Mouse (Mus musculus) left cerebral cortex, adult 2 months (tissue): Measurements from ENCODE around the gene Hebp1. TPM values are rescaled to one million over a fixed set of nuclear protein-coding genes. Genes with fewer than 3 reads are reported as not detected.
A peak's percentile ranks its signal among the peaks of the same experiment; 100 is the strongest.

Experiments used
- DNase-seq, 2 experiments: peaks; one replicate each; pipeline ENCODE4 v3.0.0; 2021 to 2022; ENCODE audit warnings: low spot score in 2 of 2, mixed read lengths in 1 of 2; ENCODE audit errors: extremely low spot score in 1 of 2
- H3K27ac ChIP-seq: fragments of 200-600 bp; 2 replicates; pipeline ENCODE4 v1.8.1; 2022
- H3K4me3 ChIP-seq: fragments of 200-600 bp; 2 replicates; pipeline ENCODE4 v1.8.1; 2022
- CTCF ChIP-seq: fragments of 200-600 bp; IDR thresholded peaks from 2 replicates; pipeline ENCODE4 v1.8.1; 2022; ENCODE audit warnings: antibody characterized with exemption, mild to moderate bottlenecking, moderate library complexity
- intact Hi-C: fragments of 180-260 bp; cut with DNase I; formaldehyde crosslinking; loops from one replicate; pipeline ENCODE4 v1.15.1; 2025
- long read RNA-seq, 2 experiments: library from polyadenylated mRNA; stranded (forward); transcript quantifications; one replicate each; pipeline ENCODE4 v2.0.0; 2021; ENCODE audit warnings: borderline mapping rate in 2 of 2
- total RNA-seq, 2 experiments: library from RNA; stranded (reverse); gene quantifications; 2 replicates each; pipeline ENCODE4 v1.2.3; 2021

Hebp1 gene
- 10 to 100 TPM; 45.3 to 46.9 TPM for total RNA-seq
- long read RNA-seq, experiment 1, partial matches to known transcripts, result 0 of 2 reads
- long read RNA-seq, experiment 1, other reads (novel, unspliced or antisense), result 0 of 2 reads
- long read RNA-seq, experiment 2, partial matches to known transcripts, result 1 of 2 reads
- long read RNA-seq, experiment 2, other reads (novel, unspliced or antisense), result 0 of 2 reads

DNA sequence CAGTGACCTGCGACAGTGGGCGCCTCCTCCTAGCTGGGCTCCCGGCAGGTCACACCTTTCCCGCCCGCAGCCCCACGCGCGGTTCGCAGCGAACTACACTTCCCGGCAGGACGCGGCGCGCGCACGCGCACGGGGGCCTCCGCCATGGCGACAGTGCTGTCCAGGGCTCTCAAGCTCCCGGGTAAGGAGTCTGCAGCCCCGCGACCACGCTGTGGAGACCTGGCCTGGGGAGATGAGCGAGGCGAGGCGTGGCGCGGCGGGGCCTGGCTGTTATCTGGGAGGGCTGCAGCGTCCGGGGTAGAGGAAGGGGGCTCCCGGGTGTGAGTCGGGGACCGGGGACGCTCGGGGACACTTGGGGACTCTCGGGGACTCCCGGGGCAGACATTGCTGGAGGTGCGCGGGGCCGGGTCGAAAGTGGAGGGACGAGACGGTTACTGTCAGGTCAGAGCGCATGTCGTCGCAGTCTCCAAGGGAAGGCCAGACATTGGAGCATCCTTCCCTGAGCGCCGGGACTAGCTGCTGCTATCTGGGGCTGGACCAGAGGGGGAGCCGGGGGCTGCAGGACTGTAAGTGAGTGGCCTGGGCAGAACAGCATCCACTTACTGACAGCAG is at the start of gene Hebp1, which contains the start of gene Fam234b:
Gene Hebp1, minus strand, starts transcription at position 102 of the 612 bp plus-strand sequence.
Gene Fam234b, plus strand, starts transcription at position 57 of the 612 bp plus-strand sequence.
- intact Hi-C loops, result loop anchor here (2.0 kb wide), 1 partner anchor 47 kb away; no protein-coding TSS in a partner anchor
- peak; percentile 88 to 89 for DNase-seq
- TF ChIP-seq CTCF, result peak; percentile 21
- peak within 1 kb of the TSS; percentile 90 for H3K27ac ChIP-seq
- peak within 1 kb of the TSS; percentile 78 for H3K4me3 ChIP-seq

DNA sequence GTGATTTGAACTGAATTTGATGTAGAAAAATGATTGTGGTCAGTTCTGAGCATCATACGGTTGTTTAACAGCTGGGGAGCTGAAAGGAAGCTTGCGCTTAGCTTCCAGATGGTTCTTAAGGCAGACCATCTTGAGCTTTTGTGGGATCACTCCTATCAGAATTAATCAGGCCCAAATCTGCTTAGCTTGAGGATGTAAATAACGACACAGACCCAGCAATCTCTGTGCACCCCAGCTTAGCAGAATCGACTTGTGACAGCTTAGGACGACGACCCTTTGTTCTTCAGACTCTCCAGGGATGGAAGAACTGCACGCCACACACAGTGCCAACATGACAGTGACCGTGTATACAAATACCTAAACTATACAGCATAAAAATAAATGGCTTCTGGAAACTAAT is 47.8 kb upstream of the Hebp1 start:
- no peak for DNase-seq
- no peak overlapping the region for H3K4me3 ChIP-seq
- intact Hi-C loops, result loop anchor here (5.0 kb wide), 1 partner anchor 158 kb away; no protein-coding TSS in a partner anchor
- no peak overlapping the region for H3K27ac ChIP-seq
- TF ChIP-seq CTCF, result no peak

DNA sequence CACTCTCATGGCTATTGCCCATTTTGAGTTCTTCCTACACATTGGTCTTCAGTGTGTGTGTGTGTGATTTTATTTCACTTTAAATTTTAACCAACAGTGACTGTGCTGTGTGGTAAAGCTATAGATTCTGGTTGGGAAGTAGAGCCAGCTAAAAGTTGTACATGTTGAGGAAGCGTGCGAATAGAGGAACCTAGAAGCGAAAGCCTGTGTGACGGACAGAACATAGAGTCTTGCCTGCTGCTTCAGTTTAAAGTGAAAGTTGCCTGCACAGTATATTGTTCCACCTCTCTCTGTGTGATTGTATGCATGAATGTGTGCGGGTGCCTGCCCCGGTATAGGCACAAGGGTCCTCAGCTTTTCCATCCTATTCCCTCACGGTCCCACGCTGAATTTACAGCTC is 42.5 kb upstream of the Hebp1 start:
- TF ChIP-seq CTCF, result no peak
- intact Hi-C loops, result no loop called here
- no peak for DNase-seq
- H3K4me3 ChIP-seq, result no peak overlapping the region
- H3K27ac ChIP-seq, result no peak overlapping the region

DNA sequence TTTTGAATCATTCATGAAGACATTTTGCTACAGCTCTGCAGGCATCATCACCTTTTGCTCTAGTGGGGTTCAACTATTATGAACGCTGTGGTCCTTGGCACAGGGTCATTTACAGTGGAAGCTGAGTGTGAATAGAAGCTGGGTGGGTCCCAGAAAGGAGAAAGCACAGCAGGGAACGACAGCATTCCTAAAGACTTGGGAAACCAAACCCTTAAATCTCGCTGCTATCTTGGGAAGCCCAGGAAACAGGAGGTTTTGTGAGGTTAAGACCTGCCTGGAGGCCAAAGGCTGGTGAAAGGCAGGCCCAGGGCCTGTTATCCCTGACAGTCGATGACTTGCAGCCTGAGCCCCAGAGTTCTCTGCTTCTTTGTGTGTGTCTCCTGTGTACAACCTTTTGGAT is 40.4 kb upstream of the Hebp1 start:
- Histone ChIP-seq H3K27ac (no peak overlapping the region), H3K4me3 (no peak overlapping the region)
- intact Hi-C loops, result no loop called here
- no peak for TF ChIP-seq CTCF
- no peak for DNase-seq

DNA sequence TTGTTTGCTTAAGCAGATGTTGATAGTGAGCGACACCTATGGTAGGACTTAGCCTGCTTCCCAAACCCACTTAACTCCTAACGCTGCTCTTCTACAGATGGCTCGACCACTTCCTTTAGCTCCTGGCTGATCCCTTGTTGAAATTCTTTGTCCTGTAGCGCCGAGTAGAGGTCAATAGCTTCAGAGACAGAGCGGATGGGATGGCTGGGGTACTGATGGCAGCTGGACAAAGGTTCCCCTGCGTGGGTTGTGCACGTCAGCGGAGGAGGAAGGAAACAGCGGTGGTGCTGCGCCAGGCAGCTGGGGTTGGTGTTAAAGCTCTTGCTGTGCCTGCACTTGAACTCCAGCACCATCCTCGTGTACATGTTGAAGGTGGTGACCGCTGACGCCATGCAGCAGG is 39.5 kb upstream of the Hebp1 start:
- H3K27ac ChIP-seq, result no peak overlapping the region
- intact Hi-C loops, result no loop called here
- no peak for DNase-seq
- TF ChIP-seq CTCF, result no peak
- no peak overlapping the region for H3K4me3 ChIP-seq

DNA sequence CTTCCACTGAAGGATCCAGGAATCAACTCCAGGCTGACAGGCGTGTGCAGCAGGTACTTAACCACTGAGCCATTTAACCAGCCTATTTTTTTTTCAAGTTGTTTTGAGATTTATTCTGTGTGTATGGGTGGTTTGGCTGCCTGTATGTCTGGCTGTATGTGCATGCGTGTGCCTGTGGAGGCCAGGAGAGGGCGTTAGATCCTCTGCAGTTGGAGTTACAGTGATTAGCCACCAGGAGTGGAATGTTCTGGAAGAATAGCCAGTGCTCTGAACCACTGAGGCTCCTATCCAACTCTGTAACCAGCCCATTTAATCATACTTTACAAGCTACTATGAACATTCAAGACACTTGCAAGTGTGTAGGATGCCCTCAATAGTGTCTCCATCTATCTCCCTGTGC is 38.8 kb upstream of the Hebp1 start:
- DNase-seq, result no peak
- peak; percentile 10; the same call in 1 of the 2 replicates for TF ChIP-seq CTCF
- Histone ChIP-seq H3K4me3 (no peak overlapping the region), H3K27ac (no peak overlapping the region)
- intact Hi-C loops, result no loop called here

DNA sequence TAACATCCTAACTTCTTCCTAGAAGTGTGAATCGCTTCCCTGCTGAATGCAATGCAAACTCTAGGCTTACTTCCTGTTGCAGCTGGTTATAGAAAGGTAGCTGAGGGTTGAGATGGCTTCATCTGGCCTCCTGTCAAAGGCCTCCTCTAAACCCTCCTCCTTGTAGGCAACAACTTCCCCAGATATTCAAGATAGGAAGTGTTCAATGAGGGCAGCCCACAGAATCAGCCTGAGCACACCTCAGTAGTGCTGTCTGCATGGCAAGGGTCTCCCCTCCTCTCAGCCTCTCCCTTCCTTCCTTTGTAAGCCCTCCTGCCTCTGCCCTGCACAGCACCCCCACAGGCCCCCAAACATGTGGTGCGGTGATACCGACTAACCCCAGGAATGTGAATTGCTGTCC is 37.9 kb upstream of the Hebp1 start:
- DNase-seq, result no peak
- no peak for TF ChIP-seq CTCF
- intact Hi-C loops, result no loop called here

DNA sequence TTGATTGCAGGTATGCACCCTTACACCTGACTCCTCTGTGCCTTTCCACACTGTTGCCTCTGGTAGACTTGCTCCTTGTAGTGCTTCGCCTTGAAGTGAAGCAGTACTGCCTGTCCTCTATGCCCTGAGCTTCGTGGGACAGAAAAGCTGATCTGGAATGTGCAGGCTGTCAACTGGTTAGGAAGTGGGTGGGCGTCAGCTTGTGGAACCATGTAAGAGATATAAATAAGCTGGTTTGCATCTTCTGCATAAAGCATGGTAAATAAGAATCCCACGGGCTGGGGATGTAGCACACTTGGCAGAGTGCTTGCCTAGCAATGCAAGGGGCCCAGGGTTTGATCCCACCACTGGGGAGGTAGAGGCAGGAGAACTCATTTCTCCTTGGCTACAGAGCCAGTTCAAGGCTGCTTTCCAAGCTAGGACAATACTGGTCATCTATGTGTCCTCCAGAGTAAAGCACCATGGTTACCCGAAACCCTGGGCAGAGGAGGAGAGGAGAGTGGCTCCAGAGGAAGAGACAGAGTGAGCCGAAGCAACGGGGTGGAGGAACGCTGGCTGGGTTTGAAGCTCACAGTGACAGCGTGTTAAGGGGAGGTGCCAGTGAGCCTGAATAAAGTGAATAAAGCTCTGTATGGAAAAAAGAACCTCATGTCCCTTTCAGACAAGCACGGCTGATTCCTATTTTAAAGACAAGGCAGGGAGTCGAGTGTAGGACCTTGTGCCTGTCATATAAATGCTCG is 34.8 kb upstream of the Hebp1 start:
- peak in 1 of 2 experiments; percentile 40 for DNase-seq
- intact Hi-C loops, result loop anchor here (1.0 to 5.0 kb wide), 4 partner anchors 9 to 140 kb away; no protein-coding TSS in a partner anchor
- no peak overlapping the region for H3K4me3 ChIP-seq
- H3K27ac ChIP-seq, result peak overlapping the region; percentile 64
- TF ChIP-seq CTCF, result no peak

More for the DNA sequence above, 37.9 kb upstream of the Hebp1 start:
- Histone ChIP-seq H3K27ac (no peak overlapping the region), H3K4me3 (no peak overlapping the region)

DNA sequence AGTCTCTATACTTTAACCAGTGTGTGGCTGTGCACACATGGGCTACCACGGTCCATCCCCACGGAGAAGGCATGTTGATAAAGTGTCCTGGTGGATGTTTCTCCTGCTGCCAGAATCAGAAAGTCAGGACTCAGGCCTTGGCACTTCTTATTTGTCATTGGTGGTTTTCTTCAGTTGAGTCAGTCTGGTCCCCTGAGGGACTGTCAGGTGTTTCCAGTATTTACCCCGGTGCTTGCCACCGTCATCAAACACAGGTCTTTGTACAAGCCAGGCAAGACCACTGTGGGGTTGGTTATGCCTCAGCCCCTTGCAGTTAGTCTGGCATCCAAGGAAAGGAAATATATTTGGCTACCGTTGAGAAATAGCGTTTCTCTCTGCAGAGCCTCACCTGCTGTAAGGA is 32.8 kb upstream of the Hebp1 start:
- Histone ChIP-seq H3K27ac (no peak overlapping the region), H3K4me3 (no peak overlapping the region)
- no peak for TF ChIP-seq CTCF
- DNase-seq, result no peak
- intact Hi-C loops, result loop anchor here (5.0 kb wide), 1 partner anchor 78 kb away; no protein-coding TSS in a partner anchor

DNA sequence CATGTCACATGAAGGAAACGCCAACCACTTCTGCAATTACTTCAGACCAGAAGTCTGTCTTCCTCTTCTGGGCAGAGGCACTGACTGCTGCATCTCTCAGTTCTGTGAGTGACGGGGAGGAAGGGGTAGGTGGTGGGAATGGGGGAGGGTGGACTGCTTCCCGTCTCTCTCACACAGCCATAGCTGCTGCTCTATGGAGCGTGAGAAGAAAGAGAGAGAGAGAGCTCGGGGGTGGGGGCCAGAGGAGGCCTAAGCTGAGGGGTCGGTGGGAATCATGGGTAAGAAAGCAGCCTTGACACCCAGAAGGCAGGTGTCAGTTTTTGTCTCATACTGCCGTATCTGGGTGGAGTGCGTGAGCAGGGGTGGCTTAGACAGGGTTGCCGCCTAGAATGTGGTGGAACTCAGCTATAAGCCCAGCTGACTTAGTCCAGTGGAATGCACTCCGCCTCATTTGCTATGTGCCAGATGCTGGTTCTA is 30.7 kb upstream of the Hebp1 start:
- TF ChIP-seq CTCF, result no peak
- no peak overlapping the region for H3K4me3 ChIP-seq
- intact Hi-C loops, result no loop called here
- no peak overlapping the region for H3K27ac ChIP-seq
- DNase-seq, result no peak

DNA sequence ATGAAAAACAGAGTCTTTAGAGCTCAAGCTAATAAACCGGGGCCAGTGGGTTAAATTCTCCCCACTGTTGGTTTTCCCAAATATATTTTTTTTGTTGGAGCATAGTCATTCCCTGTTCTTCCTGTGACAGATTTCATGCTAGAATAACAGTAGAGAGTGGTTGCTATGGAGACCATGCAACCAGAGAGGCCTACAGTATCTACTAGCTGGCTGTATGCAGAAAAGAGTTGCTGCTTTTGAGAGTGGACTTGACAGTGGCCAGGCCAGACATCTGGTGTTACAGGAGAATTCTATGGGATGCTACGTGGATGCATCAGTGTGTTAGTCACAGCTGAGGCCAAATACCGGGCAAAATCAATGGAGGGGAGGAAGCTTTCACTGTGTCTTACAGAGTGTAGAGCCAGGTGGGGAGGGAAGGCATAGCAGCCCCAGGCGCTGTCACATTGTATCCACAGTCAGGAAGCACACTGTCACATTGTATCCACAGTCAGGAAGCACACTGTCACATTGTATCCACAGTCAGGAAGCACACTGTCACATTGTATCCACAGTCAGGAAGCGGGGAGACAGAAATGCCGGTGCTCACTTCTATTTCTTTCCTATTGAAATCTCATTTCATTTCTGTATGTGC is 26.1 kb upstream of the Hebp1 start:
- no peak for TF ChIP-seq CTCF
- no peak overlapping the region for H3K4me3 ChIP-seq
- DNase-seq, result no peak
- intact Hi-C loops, result loop anchor here (1.0 kb wide), 1 partner anchor 8 kb away; no protein-coding TSS in a partner anchor
- H3K27ac ChIP-seq, result no peak overlapping the region

DNA sequence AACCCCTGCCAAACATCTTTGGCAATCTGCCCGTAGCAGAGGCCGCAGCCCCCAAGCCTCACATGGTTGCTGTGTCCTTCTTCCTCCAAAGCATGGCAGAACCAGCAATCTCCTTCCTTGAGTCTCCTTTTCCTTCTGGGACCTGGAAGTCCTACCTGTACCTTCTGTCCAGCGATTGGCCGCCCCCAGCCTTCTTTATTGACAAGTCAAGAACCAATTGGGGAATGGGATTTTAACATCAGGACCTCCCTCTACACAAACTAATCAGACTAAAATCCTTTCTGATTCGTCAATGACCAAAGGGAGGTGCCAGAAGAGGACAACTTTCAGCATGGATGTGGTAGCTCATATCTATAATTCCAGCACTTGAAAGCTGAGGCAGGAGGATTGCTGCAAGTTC is 22.1 kb upstream of the Hebp1 start:
- no peak for TF ChIP-seq CTCF
- Histone ChIP-seq H3K4me3 (no peak overlapping the region), H3K27ac (no peak overlapping the region)
- no peak for DNase-seq
- intact Hi-C loops, result no loop called here
